Mouse (Mus musculus): ENCODE data around the gene Clec16a. TPM values are rescaled to one million over a fixed set of nuclear protein-coding genes. Genes with fewer than 3 reads are reported as not detected.

Clec16a gene
- polyA plus RNA-seq, 1 experiment from 2014 or later, result 89.0 TPM

DNA sequence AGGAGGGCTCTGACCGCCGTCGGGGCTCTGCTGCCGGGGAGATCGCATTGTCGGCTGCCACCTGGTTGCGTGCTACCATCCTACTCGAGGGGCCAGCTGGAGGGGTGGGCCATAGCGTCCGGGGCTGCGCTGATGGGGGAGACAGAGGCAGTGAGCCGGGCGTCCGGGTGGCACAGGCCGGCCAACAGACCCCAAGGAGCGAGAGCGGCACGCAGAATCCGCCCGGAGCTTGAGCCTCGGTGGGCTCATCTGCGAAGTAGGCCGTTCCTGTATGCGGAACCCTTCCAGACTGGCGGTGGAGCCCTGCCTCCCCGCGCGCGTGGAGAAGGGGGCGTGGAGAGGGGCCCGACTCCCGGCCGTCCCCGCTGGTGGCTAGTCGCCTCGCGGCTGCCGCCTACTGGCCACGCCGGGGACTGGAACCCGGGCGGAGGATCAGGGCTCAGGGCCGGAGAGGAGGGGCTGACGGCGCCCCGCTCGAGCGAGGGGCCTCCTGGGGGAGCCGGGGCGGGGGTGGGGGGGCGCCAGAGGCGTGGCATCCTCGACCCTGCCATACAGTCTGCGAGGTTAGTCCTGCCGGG, 239.7 kb downstream of the Clec16a start:
- Histone ChIP-seq H3K27me3 (replicated peaks) (peaks cover 8% of the 10 kb centered on the region; the same call in 1 of the 2 replicates), H3K9me3 (no peaks in the 10 kb centered on the region), H3K4me2 (peak overlapping the region; percentile 91), H3K4me1 (peaks cover 35% of the 10 kb centered on the region), H3K4me3 (peak overlapping the region; percentile 53), H3K27ac (peak overlapping the region; percentile 83), H3K9ac (peak overlapping the region; percentile 55), H3K36me3 (replicated peaks) (no peaks in the 10 kb centered on the region)
- WGBS, result under 1% methylated on average over 53 of the region's 55 CpGs
- ATAC-seq (replicated peaks), result peak; percentile 85

DNA sequence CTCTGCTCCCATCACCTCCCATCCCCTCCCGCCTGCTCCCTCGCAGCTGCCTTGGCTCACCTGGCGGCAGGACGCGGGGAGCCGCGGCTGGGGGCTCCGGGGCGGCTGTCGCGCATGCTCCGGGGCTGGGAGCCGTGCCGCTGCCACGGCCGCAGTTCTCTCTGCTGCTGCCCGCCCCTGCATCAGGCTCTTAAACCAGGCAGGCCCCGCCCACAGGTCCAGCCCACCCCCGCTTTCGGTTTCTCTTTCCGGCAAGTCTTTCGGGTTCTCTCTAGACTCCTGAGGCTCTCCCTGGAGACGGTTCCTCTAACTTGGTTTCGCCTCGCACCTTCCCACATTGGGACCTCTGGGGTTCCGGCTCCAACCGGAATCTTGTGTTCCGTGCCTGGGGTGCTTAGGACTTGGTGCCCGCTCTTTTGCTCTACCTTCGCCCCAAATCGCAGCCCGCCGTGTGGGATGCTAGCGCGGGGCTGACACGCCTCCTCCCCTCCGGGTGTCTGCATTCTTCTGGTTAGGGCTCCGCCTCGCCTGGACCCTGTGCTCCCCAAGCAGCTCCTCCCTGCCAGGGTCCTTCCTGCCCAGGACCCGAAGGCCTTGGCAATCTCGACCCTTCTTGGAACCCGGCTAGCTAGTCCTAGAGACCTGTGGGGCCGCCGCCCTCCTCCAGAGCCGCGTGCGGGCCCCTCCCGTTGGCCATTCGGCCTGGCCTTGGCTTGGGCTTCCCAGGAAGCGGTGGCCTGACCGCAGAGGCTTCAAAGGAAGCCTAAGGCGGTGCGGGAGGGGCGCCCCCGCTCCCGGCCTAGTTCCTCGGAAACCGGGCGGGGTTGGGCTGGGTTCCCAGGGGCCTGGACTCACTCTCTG, 240.5 kb downstream of the Clec16a start, which contains the start of gene Socs1:
TSS of gene Socs1 (minus strand) at position 166 of the 861 bp plus-strand sequence.
- WGBS, result under 1% methylated on average over 56 of the region's 59 CpGs
- no peaks in the 10 kb centered on the region for H3K9me3 ChIP-seq
- H3K4me2 ChIP-seq, result peak within 1 kb of the TSS; percentile 91
- H3K27me3 ChIP-seq (replicated peaks), result peaks cover 8% of the 10 kb centered on the region; the same call in 1 of the 2 replicates
- H3K36me3 ChIP-seq (replicated peaks), result no peaks in the 10 kb centered on the region
- H3K9ac ChIP-seq, result peak within 1 kb of the TSS; percentile 55
- H3K27ac ChIP-seq, result peak within 1 kb of the TSS; percentile 83
- ATAC-seq (replicated peaks), result peak; percentile 89
- peaks cover 35% of the 10 kb centered on the region for H3K4me1 ChIP-seq
- H3K4me3 ChIP-seq, result peak within 1 kb of the TSS; percentile 53

DNA sequence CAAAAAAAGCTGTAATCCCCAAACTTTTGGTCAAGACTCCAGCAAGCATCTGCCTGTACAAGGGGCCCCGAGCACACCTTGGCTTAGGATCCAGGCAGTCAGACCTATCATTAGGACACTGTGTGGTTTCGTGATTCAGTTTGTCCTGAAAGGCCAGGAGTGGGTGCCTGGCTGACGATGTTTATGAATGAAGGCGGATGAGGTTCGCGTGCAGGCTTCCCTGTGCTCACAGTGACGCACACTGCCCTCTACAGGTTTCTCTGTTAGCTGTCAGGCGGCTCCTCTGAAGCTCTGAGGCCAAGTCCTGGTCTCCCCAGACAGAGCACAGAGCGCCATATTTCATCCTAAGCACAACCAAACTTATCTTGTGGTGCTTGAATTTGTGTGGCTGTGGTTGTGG, 241.1 kb downstream of the Clec16a start:
- H3K36me3 ChIP-seq (replicated peaks), result no peaks in the 10 kb centered on the region
- peak overlapping the region; percentile 53 for H3K4me3 ChIP-seq
- under 1% methylated on average over 9 of the region's 9 CpGs for WGBS
- H3K9me3 ChIP-seq, result no peaks in the 10 kb centered on the region
- peak overlapping the region; percentile 55 for H3K9ac ChIP-seq
- ATAC-seq (replicated peaks), result peak; percentile 50
- H3K4me2 ChIP-seq, result peak overlapping the region; percentile 91
- peaks cover 35% of the 10 kb centered on the region for H3K4me1 ChIP-seq
- H3K27ac ChIP-seq, result peak overlapping the region; percentile 83
- H3K27me3 ChIP-seq (replicated peaks), result peaks cover 8% of the 10 kb centered on the region; the same call in 1 of the 2 replicates

DNA sequence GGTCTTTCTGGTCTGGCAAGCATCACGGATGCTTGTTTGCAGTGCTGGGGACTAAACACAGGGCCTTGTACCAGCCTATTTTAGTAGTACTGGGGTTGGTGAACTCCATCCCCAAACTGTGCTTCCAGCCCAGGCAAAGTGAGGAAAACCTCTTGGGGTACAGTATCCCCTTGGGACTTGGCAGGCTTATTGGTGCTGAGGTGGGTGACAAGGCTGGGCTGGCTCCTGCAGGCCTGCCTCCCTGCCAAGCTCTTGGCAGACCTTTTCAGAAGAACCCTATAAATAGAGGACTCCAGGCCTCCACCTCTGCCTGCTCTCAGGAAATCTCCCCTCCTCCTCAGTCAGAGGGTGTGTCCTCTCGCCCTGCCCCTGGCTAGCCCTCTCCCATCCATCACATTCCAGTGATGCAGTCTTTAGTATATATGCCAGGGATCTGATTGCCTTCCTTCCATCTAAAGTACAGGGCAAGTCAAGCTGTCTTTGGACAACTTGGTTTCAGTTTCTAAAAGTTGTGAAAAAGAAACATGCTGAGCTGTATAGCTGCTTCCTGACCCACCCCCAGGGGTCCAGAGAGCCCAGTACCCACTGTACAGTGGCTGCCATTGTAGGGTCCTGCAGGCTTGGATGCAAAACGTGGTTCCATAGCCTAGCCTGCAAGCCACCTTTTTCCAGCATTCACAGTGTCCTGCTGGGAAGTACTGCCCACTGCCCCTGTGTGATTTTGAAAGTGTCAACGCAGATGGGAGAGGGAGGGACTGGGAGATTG, 241.8 kb downstream of the Clec16a start:
- Histone ChIP-seq H3K9me3 (no peaks in the 10 kb centered on the region), H3K27me3 (replicated peaks) (peaks cover 8% of the 10 kb centered on the region; the same call in 1 of the 2 replicates), H3K9ac (no peak overlapping the region), H3K4me2 (peak overlapping the region; percentile 91), H3K4me1 (peaks cover 35% of the 10 kb centered on the region), H3K4me3 (no peak overlapping the region), H3K36me3 (replicated peaks) (no peaks in the 10 kb centered on the region), H3K27ac (no peak overlapping the region)
- WGBS, result 71% methylated on average over 4 of the region's 4 CpGs
- no peak for ATAC-seq (replicated peaks)

DNA sequence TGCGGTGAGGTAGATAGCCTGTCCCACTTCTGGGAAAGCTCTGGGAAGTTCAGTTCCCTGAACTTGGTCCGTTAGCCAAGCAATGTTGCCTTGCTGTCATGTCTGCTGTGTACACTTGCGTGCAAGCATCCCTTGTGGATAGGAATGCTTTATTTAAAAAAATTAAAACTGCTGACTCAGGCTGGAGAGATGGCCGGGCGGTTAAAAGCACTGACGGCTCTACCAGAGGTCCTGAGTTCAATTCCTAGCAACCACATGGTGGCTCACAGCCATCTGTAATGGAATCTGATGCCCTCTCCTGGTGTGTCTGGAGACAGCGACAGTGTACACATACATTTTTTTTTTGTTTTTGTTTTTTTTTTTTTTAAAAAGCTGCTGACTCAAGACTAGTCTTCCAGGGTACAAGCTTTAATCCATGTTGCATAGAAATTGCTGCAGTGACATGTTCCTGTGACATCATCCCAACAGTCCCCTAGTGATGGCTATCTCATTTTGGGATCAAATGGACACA, 242.5 kb downstream of the Clec16a start:
- H3K9ac ChIP-seq, result no peak overlapping the region
- H3K4me1 ChIP-seq, result peaks cover 30% of the 10 kb centered on the region
- H3K27me3 ChIP-seq (replicated peaks), result peaks cover 8% of the 10 kb centered on the region; the same call in 1 of the 2 replicates
- no peaks in the 10 kb centered on the region for H3K9me3 ChIP-seq
- WGBS, result 83% methylated on average over 7 of the region's 7 CpGs
- no peaks in the 10 kb centered on the region for H3K36me3 ChIP-seq (replicated peaks)
- no peak for ATAC-seq (replicated peaks)
- no peak overlapping the region for H3K27ac ChIP-seq
- H3K4me3 ChIP-seq, result no peak overlapping the region
- no peak overlapping the region for H3K4me2 ChIP-seq

DNA sequence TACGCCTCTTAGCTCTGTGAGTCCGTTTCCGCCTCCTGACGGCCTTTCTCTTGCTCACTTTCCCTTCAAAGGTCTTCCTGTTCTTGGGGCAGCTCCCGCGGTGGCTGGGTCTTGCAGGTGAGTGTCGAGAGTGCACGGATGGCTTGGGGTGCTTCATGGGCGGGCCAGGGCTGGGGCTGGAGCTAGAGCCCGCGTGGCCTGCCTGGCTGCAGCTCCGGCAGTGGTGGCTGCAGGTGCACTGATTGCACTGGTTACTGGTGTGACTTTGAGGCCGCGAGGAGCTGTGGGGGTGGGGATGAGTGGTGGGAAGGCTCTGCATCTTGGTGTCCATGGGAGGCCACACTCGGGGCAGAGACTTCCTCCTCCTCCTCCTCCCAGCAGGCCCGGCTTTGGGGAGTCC, 243.1 kb downstream of the Clec16a start, which contains the start of gene Tnp2:
TSS of gene Tnp2 (minus strand) at position 390 of the 400 bp plus-strand sequence.
- 62% methylated on average over 16 of the region's 16 CpGs for WGBS
- Histone ChIP-seq H3K4me1 (peaks cover 23% of the 10 kb centered on the region), H3K27me3 (replicated peaks) (peaks cover 2% of the 10 kb centered on the region; the same call in 1 of the 2 replicates), H3K4me3 (no peak within 1 kb of the TSS), H3K27ac (no peak within 1 kb of the TSS), H3K4me2 (no peak within 1 kb of the TSS), H3K36me3 (replicated peaks) (no peaks in the 10 kb centered on the region), H3K9ac (no peak within 1 kb of the TSS), H3K9me3 (no peaks in the 10 kb centered on the region)
- no peak for ATAC-seq (replicated peaks)

DNA sequence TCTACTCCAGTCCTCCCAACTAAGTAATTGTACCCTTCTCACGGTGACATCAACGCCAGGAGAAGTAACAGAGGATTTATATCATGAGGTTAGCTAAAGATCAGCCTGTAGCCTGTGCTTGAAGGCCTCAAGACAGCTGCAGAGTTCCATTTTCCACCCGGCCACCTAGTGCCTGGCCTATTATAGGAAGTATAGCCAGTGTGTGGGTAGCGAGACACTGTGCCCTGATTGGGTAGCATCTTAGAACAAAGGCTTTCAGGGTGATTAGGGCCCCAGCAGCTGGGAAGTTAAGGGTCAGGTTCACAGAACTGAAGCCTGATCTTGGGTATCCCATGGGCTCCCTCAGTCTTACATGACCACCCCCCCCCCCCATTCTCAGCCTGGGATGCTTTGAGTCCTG, 243.7 kb downstream of the Clec16a start:
- Histone ChIP-seq H3K4me2 (no peak overlapping the region), H3K9ac (no peak overlapping the region), H3K4me3 (no peak overlapping the region), H3K36me3 (replicated peaks) (no peaks in the 10 kb centered on the region), H3K9me3 (no peaks in the 10 kb centered on the region), H3K4me1 (peaks cover 19% of the 10 kb centered on the region), H3K27me3 (replicated peaks) (no peaks in the 10 kb centered on the region), H3K27ac (no peak overlapping the region)
- 64% methylated on average over 4 of the region's 4 CpGs for WGBS
- no peak for ATAC-seq (replicated peaks)

DNA sequence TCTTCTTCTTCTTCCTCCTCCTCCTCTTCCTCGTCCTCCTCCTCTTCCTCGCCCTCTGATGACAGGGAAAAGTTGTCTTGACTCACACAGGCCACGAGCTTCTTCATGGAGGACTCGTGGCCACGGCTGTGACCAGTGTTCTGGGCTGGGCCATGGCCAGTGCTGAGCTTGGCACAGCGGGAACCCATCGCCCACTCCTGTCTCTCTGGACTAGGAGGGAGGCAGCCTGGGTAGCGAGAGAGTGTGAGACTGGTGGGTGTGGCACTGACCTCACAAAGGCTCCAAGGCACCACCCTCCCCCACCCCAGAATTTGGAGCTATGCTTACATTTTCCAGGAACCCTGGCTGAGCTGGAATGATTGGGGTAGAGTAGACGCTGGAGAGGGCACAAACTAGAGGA, 245.6 kb downstream of the Clec16a start, which contains the start of gene Prm3:
TSS of gene Prm3 (minus strand) at position 213 of the 400 bp plus-strand sequence.
- H3K9ac ChIP-seq, result no peak within 1 kb of the TSS
- H3K27me3 ChIP-seq (replicated peaks), result no peaks in the 10 kb centered on the region
- no peak within 1 kb of the TSS for H3K27ac ChIP-seq
- 83% methylated on average over 9 of the region's 9 CpGs for WGBS
- H3K9me3 ChIP-seq, result no peaks in the 10 kb centered on the region
- H3K4me2 ChIP-seq, result no peak within 1 kb of the TSS
- H3K4me3 ChIP-seq, result no peak within 1 kb of the TSS
- H3K4me1 ChIP-seq, result peaks cover 9% of the 10 kb centered on the region
- ATAC-seq (replicated peaks), result no peak
- H3K36me3 ChIP-seq (replicated peaks), result no peaks in the 10 kb centered on the region

Other genes with a start within 250 kb of the Clec16a start
- gene Emp2, start 231.4 kb upstream of the Clec16a start, polyA plus RNA-seq (2015; fragmentation: Nextera tagmentation; extraction: Ambion mirVana), result 10.7 and 11.0 TPM in 2 replicates
- 12.1 and 13.3 TPM in 2 replicates for gene Tekt5, start 149.8 kb upstream of the Clec16a start, polyA plus RNA-seq (2015; fragmentation: Nextera tagmentation; extraction: Ambion mirVana)
- 53.0 and 54.1 TPM in 2 replicates for gene Nubp1, start 133.4 kb upstream of the Clec16a start, polyA plus RNA-seq (2015; fragmentation: Nextera tagmentation; extraction: Ambion mirVana)
- gene Tvp23a, start 98.0 kb upstream of the Clec16a start, polyA plus RNA-seq (2015; fragmentation: Nextera tagmentation; extraction: Ambion mirVana), result 54.4 and 54.7 TPM in 2 replicates
- 0.39 and 0.95 TPM in 2 replicates for gene Ciita, start 65.3 kb upstream of the Clec16a start, polyA plus RNA-seq (2015; fragmentation: Nextera tagmentation; extraction: Ambion mirVana)
- gene Dexi, start 2.3 kb upstream of the Clec16a start, polyA plus RNA-seq (2015; fragmentation: Nextera tagmentation; extraction: Ambion mirVana), result 17.1 and 17.8 TPM in 2 replicates
- 3.4 and 3.9 TPM in 2 replicates for gene Socs1, start 240.2 kb downstream of the Clec16a start, polyA plus RNA-seq (2015; fragmentation: Nextera tagmentation; extraction: Ambion mirVana)
- gene Tnp2, start 243.3 kb downstream of the Clec16a start, polyA plus RNA-seq (2015; fragmentation: Nextera tagmentation; extraction: Ambion mirVana), result not detected in 2 replicates
- gene Prm3, start 245.6 kb downstream of the Clec16a start, polyA plus RNA-seq (2015; fragmentation: Nextera tagmentation; extraction: Ambion mirVana), result not detected in 2 replicates